Mouse (Mus musculus) limb, embryonic 15.5 days (tissue): ENCODE data around the gene Rbms3. TPM values are rescaled to one million over a fixed set of nuclear protein-coding genes. Genes with fewer than 3 reads are reported as not detected.
A peak's percentile ranks its signal among the peaks of the same experiment; 100 is the strongest.

ENCODE experiments used
- ATAC-seq: fragments of 200-750 bp; cut with Nextera tagmentation; 2 replicates; pipeline ENCODE4 v1.8.0; 2017; ENCODE audit warnings: low read depth, moderate TSS enrichment; ENCODE audit not compliant: insufficient number of reproducible peaks, low FRiP score, low TSS enrichment
- H3K27ac ChIP-seq: fragments of 300-500 bp; sonication (generic); 2 replicates; pipeline ENCODE4 v1.5.1; 2015; ENCODE audit warnings: moderate library complexity, mild to moderate bottlenecking, inconsistent platforms
- H3K27me3 ChIP-seq: fragments of 300-500 bp; sonication (generic); 2 replicates; pipeline ENCODE4 v1.6.1; 2015; ENCODE audit warnings: inconsistent platforms
- H3K36me3 ChIP-seq: fragments of 300-500 bp; sonication (generic); 2 replicates; pipeline ENCODE4 v1.6.1; 2015; ENCODE audit warnings: inconsistent platforms
- H3K4me1 ChIP-seq: fragments of 300-500 bp; sonication (generic); 2 replicates; pipeline ENCODE4 v1.6.1; 2015; ENCODE audit warnings: inconsistent platforms
- H3K4me2 ChIP-seq: fragments of 300-500 bp; sonication (generic); 2 replicates; pipeline ENCODE4 v1.6.1; 2015; ENCODE audit warnings: mild to moderate bottlenecking, inconsistent platforms
- H3K4me3 ChIP-seq: fragments of 300-500 bp; sonication (generic); 2 replicates; pipeline ENCODE4 v1.5.1; 2015; ENCODE audit warnings: mild to moderate bottlenecking, inconsistent platforms
- H3K9ac ChIP-seq: fragments of 300-500 bp; sonication (generic); 2 replicates; pipeline ENCODE4 v1.6.1; 2015; ENCODE audit warnings: inconsistent platforms
- H3K9me3 ChIP-seq: fragments of 300-500 bp; sonication (generic); 2 replicates; pipeline ENCODE4 v1.6.1; 2016; ENCODE audit warnings: inconsistent platforms
- WGBS: fragments of 180-500 bp; shearing (Covaris S2); methylation state at CpG from one replicate; pipeline ENCODE4 v1.1.7; 2015; 5-methylcytosine and 5-hydroxymethylcytosine counted together
- polyA plus RNA-seq: library from polyadenylated mRNA; unstranded; fragments of >200 nt; fragmentation: Nextera tagmentation; extraction: Ambion mirVana; gene quantifications from 2 replicates; pipeline ENCODE4 v1.2.1, GENCODE M21; 2015

Gene Rbms3
- polyA plus RNA-seq, 1 experiment from 2014 or later, result 99.4 TPM

DNA sequence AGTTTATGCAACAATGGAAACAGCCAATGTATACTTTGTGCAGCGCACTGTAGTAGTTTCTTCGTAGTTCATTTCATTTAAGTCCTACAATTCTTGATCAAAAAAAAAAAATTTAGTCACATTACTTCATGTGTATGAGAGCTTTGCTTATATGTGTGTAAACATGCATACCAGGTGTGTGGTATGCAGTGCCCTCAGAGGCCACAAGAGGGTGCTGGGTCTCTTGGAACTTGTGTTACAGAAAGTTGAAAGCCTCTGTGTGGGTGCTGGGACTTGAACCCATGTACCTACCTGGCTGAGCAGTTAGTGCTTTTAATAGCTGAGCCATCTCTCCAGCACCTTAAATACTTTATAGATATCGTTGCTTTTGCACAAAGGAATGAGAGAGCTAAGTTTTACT lies 655.6 kb downstream of the Rbms3 start:
- Histone ChIP-seq H3K27me3 (no peaks in the 10 kb centered on the region), H3K4me3 (no peak overlapping the region), H3K36me3 (0 out of 2 replicates have a peak, but pooled peaks cover 4% of the 10 kb centered on the region), H3K27ac (no peak overlapping the region), H3K9me3 (no peaks in the 10 kb centered on the region), H3K4me1 (0 out of 2 replicates have a peak, but pooled peaks cover 3% of the 10 kb centered on the region), H3K4me2 (no peak overlapping the region), H3K9ac (no peak overlapping the region)
- 93% methylated on average over 3 of the region's 3 CpGs for WGBS
- no peak for ATAC-seq

DNA sequence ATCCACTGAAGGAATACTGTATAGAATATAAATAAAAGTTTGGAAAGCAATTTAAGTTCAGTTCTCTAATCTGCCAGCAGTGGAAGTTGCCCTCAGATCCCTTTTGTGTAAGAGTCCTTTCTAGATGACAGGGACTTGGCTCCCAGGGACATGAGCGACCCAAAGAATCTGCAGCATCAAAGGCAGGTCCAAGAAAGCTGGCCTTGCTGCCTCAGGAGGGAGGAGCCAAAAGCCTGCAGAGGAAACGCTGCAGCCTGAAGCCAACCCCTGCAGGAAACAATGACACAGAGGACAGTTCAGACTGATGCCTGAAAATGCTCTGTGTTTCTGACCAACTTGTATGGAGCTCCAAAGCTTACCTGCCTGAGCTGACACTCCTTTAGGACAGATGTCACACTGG lies 656.1 kb downstream of the Rbms3 start:
- Histone ChIP-seq H3K4me1 (0 out of 2 replicates have a peak, but pooled peaks cover 3% of the 10 kb centered on the region), H3K9ac (no peak overlapping the region), H3K27ac (no peak overlapping the region), H3K27me3 (no peaks in the 10 kb centered on the region), H3K4me3 (no peak overlapping the region), H3K4me2 (no peak overlapping the region), H3K9me3 (no peaks in the 10 kb centered on the region), H3K36me3 (0 out of 2 replicates have a peak, but pooled peaks cover 4% of the 10 kb centered on the region)
- 41% methylated on average over 2 of the region's 2 CpGs for WGBS
- no peak for ATAC-seq

DNA sequence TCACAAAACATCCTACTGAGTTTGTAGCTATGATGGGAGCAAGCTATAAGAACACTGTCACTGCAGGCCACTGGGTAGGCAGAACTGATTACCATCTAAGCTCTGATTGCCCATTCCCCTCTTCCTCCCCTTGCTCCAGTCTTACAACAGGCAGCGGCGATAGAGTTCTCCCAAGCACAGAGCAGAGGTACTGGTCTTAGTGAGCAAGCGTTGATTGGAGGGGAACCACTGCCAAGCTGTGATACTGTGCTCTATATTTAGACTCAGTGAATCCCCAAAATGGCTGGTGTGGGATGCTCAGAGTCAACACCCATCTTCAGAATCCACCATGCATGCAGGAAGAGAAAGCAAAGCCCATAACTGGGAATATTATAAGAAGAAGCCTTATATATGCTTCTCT lies 662.4 kb downstream of the Rbms3 start:
- H3K27me3 ChIP-seq, result no peaks in the 10 kb centered on the region
- H3K4me1 ChIP-seq, result peaks cover 13% of the 10 kb centered on the region
- no peaks in the 10 kb centered on the region for H3K9me3 ChIP-seq
- no peak overlapping the region for H3K9ac ChIP-seq
- no peak overlapping the region for H3K27ac ChIP-seq
- ATAC-seq, result no peak
- 99% methylated on average over 3 of the region's 3 CpGs for WGBS
- H3K4me3 ChIP-seq, result no peak overlapping the region
- no peak overlapping the region for H3K4me2 ChIP-seq
- H3K36me3 ChIP-seq, result 0 out of 2 replicates have a peak, but pooled peaks cover 2% of the 10 kb centered on the region

DNA sequence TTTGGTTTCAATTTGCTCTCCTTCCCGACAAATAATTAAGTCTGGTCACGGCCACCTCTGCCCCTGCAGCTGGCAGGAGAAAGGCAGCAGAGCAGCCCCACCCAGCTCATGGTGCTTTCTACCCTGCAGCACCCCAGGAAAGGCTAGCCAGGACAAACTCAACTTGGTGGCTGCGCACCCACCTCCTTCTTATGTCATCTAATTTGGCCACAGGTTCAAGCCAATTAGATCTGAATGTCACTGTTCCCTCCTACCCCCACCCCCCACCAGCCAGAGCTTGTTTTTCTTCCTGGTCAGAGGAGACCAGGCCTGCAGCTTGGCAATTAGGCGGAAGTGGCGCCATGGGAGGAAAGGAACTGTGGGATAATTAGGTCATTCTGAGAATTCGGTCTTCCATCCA lies 664.0 kb downstream of the Rbms3 start:
- ATAC-seq, result no peak
- Histone ChIP-seq H3K4me2 (peak overlapping the region; percentile 20; the same call in 1 of the 2 replicates), H3K27me3 (no peaks in the 10 kb centered on the region), H3K4me1 (peaks cover 11% of the 10 kb centered on the region), H3K9me3 (no peaks in the 10 kb centered on the region), H3K36me3 (0 out of 2 replicates have a peak, but pooled peaks cover 5% of the 10 kb centered on the region), H3K4me3 (no peak overlapping the region), H3K9ac (no peak overlapping the region), H3K27ac (0 out of 2 replicates have a peak overlapping the region, but pooled peaks have one; percentile 22)
- WGBS, result 37% methylated on average over 6 of the region's 6 CpGs

DNA sequence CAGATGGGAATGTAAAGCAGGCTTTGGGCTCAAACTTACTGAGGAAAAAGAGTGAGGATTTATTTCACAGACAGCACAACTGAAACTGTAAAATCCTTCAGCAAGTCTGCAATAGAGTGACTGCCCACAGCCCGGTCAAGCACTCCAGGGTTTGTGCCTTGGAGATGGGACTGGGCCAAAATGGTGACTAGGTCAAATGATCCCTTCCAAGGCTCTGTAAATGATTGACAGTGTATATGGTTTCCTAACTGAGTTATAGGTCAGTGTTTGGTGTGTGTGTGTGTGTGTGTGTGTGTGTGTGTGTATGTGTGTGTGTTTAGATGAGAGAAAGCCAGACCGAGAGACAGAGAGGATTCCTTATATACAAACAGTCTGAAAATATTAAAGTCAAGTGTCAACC lies 673.6 kb downstream of the Rbms3 start:
- no peak for ATAC-seq
- H3K36me3 ChIP-seq, result no peaks in the 10 kb centered on the region
- 83% methylated on average over 2 of the region's 2 CpGs for WGBS
- no peaks in the 10 kb centered on the region for H3K9me3 ChIP-seq
- H3K27ac ChIP-seq, result no peak overlapping the region
- no peak overlapping the region for H3K9ac ChIP-seq
- H3K4me2 ChIP-seq, result no peak overlapping the region
- H3K27me3 ChIP-seq, result no peaks in the 10 kb centered on the region
- no peak overlapping the region for H3K4me3 ChIP-seq
- H3K4me1 ChIP-seq, result no peaks in the 10 kb centered on the region

DNA sequence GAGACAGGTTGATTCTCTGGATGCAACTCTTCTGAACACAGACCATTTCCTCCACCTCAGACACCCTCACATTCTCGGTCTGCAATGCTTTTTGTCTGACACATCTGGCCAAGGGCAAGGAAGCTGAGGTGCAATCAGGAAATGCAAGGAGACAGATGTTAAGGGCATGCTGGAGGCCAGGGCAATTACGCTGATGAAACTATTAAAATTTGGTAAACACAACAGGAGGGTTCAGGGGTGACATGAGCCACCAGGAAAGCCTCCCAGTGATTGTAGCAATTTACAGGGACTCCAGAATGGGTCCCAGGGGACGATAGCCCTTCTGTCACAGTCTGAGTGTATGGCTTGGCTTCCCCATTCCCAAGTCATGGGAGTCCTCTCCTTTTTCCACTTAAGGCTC lies 681.5 kb downstream of the Rbms3 start:
- Histone ChIP-seq H3K9me3 (no peaks in the 10 kb centered on the region), H3K27me3 (no peaks in the 10 kb centered on the region), H3K9ac (no peak overlapping the region), H3K4me2 (no peak overlapping the region), H3K27ac (no peak overlapping the region), H3K36me3 (no peaks in the 10 kb centered on the region), H3K4me1 (peaks cover 17% of the 10 kb centered on the region), H3K4me3 (no peak overlapping the region)
- ATAC-seq, result no peak
- 41% methylated on average over 3 of the region's 3 CpGs for WGBS

DNA sequence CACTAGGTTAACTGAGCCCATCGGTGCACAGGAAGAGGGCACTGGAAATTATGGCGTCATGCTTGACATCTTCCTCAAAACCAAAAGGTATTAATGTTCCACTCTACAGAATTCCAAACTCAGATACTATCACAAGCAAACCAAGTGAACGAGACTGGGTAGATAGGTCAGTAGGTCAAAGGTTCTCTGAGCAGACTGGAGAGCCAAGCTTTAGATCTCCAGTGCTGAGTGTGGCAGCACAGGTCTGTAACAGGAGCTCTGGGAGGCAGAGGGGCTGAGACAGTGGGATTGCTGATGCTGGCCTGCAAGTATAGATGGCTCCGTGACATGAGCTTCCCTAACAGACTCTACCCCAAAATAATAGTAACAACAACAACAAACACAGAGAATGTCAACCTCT lies 682.3 kb downstream of the Rbms3 start:
- Histone ChIP-seq H3K9me3 (no peaks in the 10 kb centered on the region), H3K36me3 (no peaks in the 10 kb centered on the region), H3K27ac (no peak overlapping the region), H3K27me3 (no peaks in the 10 kb centered on the region), H3K9ac (no peak overlapping the region), H3K4me3 (no peak overlapping the region), H3K4me2 (no peak overlapping the region), H3K4me1 (peaks cover 17% of the 10 kb centered on the region)
- ATAC-seq, result no peak
- WGBS, result 73% methylated on average over 4 of the region's 4 CpGs

DNA sequence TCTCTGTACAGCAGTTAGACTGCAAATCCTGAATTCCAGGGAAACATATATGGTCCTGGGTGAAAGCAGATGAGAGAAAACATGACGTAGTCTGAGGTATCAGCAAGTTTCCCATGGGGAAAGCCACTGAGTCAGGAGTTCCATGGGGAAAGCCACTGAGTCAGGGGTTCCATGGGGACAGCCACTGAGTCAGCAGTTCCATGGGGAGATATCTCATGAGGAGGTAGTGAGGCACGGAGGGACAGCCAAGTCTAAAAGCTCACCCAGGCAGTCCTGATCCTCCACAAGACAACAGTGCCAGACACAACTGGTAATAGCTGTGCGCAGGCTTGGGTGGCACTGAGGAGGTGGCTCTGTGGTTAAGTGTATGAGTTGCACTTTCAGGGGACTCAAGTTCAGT lies 682.9 kb downstream of the Rbms3 start:
- H3K9ac ChIP-seq, result no peak overlapping the region
- 82% methylated on average over 3 of the region's 3 CpGs for WGBS
- H3K36me3 ChIP-seq, result no peaks in the 10 kb centered on the region
- no peaks in the 10 kb centered on the region for H3K27me3 ChIP-seq
- peaks cover 17% of the 10 kb centered on the region for H3K4me1 ChIP-seq
- no peak for ATAC-seq
- no peak overlapping the region for H3K27ac ChIP-seq
- no peak overlapping the region for H3K4me3 ChIP-seq
- no peaks in the 10 kb centered on the region for H3K9me3 ChIP-seq
- H3K4me2 ChIP-seq, result no peak overlapping the region

DNA sequence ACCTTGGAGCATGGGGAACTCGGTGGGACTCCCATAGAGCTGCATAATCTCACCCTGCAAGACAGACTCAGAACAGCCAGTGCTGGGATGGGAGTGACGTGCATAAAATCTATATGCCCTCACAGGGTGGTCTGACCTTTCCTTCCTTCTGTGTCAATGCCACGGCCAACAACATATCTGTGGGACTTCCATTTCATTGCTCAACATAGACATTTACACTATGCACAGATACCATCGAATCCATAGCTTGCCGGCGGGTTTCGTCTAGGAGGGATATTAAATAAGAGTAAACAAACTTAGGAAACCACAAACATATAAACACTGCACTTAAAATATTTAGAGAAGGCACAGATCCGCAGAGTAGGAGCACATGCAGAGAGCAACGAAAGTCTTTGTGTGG lies 684.0 kb downstream of the Rbms3 start:
- no peak overlapping the region for H3K27ac ChIP-seq
- no peak overlapping the region for H3K4me2 ChIP-seq
- H3K4me3 ChIP-seq, result no peak overlapping the region
- H3K9me3 ChIP-seq, result no peaks in the 10 kb centered on the region
- WGBS, result 71% methylated on average over 9 of the region's 9 CpGs
- no peaks in the 10 kb centered on the region for H3K27me3 ChIP-seq
- H3K4me1 ChIP-seq, result peaks cover 19% of the 10 kb centered on the region
- H3K36me3 ChIP-seq, result no peaks in the 10 kb centered on the region
- no peak overlapping the region for H3K9ac ChIP-seq
- no peak for ATAC-seq

DNA sequence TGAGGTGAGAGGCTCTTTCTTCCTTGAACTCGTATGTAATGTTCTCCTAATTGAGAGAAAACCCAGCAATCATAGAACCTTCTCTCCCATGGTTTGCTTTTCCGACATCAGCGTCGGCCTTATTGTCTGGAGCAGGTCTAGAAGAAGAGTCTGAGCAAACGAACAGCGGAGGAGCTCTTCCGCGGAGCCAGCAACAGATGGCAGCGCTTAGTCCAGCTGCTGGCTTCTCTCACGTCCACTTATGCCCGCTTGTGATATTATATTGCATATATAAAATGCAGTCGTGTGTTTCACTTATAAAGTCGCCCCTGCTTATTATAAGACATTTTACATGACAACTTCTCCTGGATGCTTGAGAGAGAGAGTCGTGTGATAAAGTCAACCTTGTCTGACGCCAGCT lies 685.8 kb downstream of the Rbms3 start:
- no peak overlapping the region for H3K4me2 ChIP-seq
- ATAC-seq, result no peak
- no peaks in the 10 kb centered on the region for H3K9me3 ChIP-seq
- H3K9ac ChIP-seq, result no peak overlapping the region
- WGBS, result 51% methylated on average over 15 of the region's 15 CpGs
- no peaks in the 10 kb centered on the region for H3K27me3 ChIP-seq
- no peaks in the 10 kb centered on the region for H3K36me3 ChIP-seq
- peaks cover 22% of the 10 kb centered on the region for H3K4me1 ChIP-seq
- H3K27ac ChIP-seq, result no peak overlapping the region
- H3K4me3 ChIP-seq, result no peak overlapping the region

DNA sequence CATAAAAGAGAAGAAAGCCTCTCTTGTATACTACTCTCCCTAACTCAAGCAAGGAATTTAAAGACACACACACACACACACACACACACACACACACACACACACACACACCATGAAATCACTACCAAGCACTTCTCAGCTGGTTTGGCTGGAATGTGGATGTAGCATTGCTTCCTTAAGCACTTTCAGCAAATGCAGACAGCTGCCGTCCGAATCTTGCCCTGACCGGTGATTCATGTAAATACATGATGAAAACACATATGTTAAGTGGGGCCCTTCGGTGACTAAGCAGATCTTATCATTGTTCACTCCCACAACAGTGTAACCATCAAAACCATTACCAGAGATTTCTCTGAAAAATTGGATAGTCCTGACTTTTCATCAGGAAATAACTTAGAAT lies 688.6 kb downstream of the Rbms3 start:
- WGBS, result 60% methylated on average over 4 of the region's 4 CpGs
- Histone ChIP-seq H3K4me3 (no peak overlapping the region), H3K4me1 (peaks cover 22% of the 10 kb centered on the region), H3K4me2 (no peak overlapping the region), H3K27ac (no peak overlapping the region), H3K27me3 (no peaks in the 10 kb centered on the region), H3K9ac (no peak overlapping the region), H3K36me3 (no peaks in the 10 kb centered on the region), H3K9me3 (no peaks in the 10 kb centered on the region)
- ATAC-seq, result no peak

DNA sequence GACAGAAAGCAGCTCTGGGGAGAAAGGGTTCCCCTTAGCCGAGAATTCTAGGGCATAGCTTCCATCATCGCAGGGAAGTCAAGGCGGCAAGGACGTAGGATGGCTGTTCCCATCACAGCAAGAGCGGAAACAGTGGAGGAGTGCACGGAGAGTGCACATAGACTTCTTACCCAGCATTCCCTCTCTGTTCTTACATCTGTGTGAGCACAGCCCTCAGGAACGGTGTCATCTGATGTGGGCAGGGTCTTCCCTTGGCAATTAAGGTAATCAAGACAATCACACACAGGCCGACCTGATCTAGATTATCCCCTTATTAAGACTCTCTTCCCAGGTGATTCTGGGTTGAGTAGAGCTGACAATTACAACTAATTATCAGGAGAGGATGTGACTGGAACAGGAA lies 689.0 kb downstream of the Rbms3 start:
- Histone ChIP-seq H3K4me1 (peaks cover 22% of the 10 kb centered on the region), H3K9ac (no peak overlapping the region), H3K9me3 (no peaks in the 10 kb centered on the region), H3K4me2 (no peak overlapping the region), H3K4me3 (no peak overlapping the region), H3K27me3 (no peaks in the 10 kb centered on the region), H3K27ac (no peak overlapping the region), H3K36me3 (no peaks in the 10 kb centered on the region)
- ATAC-seq, result no peak
- 72% methylated on average over 8 of the region's 8 CpGs for WGBS

DNA sequence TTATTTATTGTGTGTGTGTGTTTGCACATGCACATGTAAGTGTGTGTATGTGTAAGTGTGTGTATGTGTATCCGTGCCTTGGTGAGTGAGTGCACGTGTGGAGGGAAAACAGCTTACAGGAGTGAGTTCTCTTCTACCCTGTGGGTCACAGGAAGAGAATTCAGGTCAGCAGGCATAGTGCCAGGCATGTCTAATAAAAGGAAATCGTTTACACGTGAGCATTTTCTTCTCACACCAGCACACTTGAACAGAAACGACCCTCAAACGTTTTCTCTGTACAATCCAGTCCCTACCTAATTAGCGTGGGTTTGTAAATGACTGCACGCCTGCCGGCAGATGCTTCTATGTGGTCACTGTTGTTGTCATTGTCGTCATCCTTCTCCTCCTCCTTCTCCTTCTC lies 701.4 kb downstream of the Rbms3 start:
- no peaks in the 10 kb centered on the region for H3K27me3 ChIP-seq
- no peak overlapping the region for H3K4me3 ChIP-seq

More for the DNA sequence above, 701.4 kb downstream of the Rbms3 start:
- H3K9ac ChIP-seq, result no peak overlapping the region
- WGBS, result 28% methylated on average over 10 of the region's 10 CpGs
- no peak overlapping the region for H3K4me2 ChIP-seq
- H3K27ac ChIP-seq, result no peak overlapping the region
- no peak for ATAC-seq
- H3K9me3 ChIP-seq, result no peaks in the 10 kb centered on the region
- no peaks in the 10 kb centered on the region for H3K36me3 ChIP-seq
- peaks cover 14% of the 10 kb centered on the region for H3K4me1 ChIP-seq
